Mouse (Mus musculus) forebrain, embryonic 11.5 days (tissue): ENCODE measurements around the gene Usp47. TPM values are rescaled to one million over a fixed set of nuclear protein-coding genes. Genes with fewer than 3 reads are reported as not detected.

Source experiments
- ATAC-seq: fragments of 200-750 bp; cut with Nextera tagmentation; replicated peaks from 2 replicates; pipeline ENCODE4 v1.8.0; 2017; ENCODE audit warnings: moderate TSS enrichment; ENCODE audit not compliant: low FRiP score
- DNase-seq: peaks from one replicate; pipeline ENCODE4 v3.0.0-alpha.2; 2017; ENCODE audit warnings: low spot score
- H3K27ac ChIP-seq: fragments of 300-500 bp; sonication (generic); 2 replicates; pipeline ENCODE4 v1.5.1; 2014; ENCODE audit warnings: low read depth, low read length
- H3K27me3 ChIP-seq: fragments of 300-500 bp; sonication (generic); 2 replicates; pipeline ENCODE4 v1.6.1; 2014; ENCODE audit warnings: mild to moderate bottlenecking, low read length, mixed read lengths; ENCODE audit not compliant: control insufficient read depth, insufficient read depth
- H3K36me3 ChIP-seq: fragments of 300-500 bp; sonication (generic); 2 replicates; pipeline ENCODE4 v1.6.1; 2014; ENCODE audit warnings: mild to moderate bottlenecking, low read length, moderate library complexity, mixed read lengths; ENCODE audit not compliant: control insufficient read depth, insufficient read depth
- H3K4me1 ChIP-seq: fragments of 300-500 bp; sonication (generic); replicated peaks from 2 replicates; pipeline ENCODE4 v1.6.1; 2014; ENCODE audit warnings: low read length, mixed read lengths; ENCODE audit not compliant: control insufficient read depth, insufficient read depth
- H3K4me2 ChIP-seq: fragments of 300-500 bp; sonication (generic); 2 replicates; pipeline ENCODE4 v1.6.1; 2014; ENCODE audit warnings: low read depth, mild to moderate bottlenecking, low read length, moderate library complexity, mixed read lengths; ENCODE audit not compliant: severe bottlenecking
- H3K4me3 ChIP-seq: fragments of 300-500 bp; sonication (generic); 2 replicates; pipeline ENCODE4 v1.5.1; 2014; ENCODE audit warnings: low read depth, low read length
- H3K9ac ChIP-seq: fragments of 300-500 bp; sonication (generic); 2 replicates; pipeline ENCODE4 v1.6.1; 2014; ENCODE audit warnings: low read length
- H3K9me3 ChIP-seq: fragments of 300-500 bp; sonication (generic); 2 replicates; pipeline ENCODE4 v1.6.1; 2016; ENCODE audit warnings: low read length, mixed read lengths; ENCODE audit not compliant: control insufficient read depth
- WGBS: fragments of 180-500 bp; shearing (Covaris S2); extraction: QIAGEN DNeasy Blood & Tissue Kit; methylation state at CpG from one replicate; pipeline ENCODE4 v1.1.7; 2014; 5-methylcytosine and 5-hydroxymethylcytosine counted together
- polyA plus RNA-seq: library from polyadenylated mRNA; unstranded; fragments of >200 nt; fragmentation: Nextera tagmentation; extraction: Ambion mirVana; gene quantifications from 2 replicates; pipeline ENCODE4 v1.2.1, GENCODE M21; 2014

Gene Usp47
- polyA plus RNA-seq, 1 experiment from 2014 or later = 114 TPM

- Histone ChIP-seq H3K27me3 (no peaks in the 10 kb centered on the region), H3K4me3 (peak overlapping the region; percentile 93), H3K27ac (peak overlapping the region; percentile 96), H3K9ac (peak overlapping the region; percentile 98), H3K36me3 (no peaks in the 10 kb centered on the region), H3K4me1 (peaks cover 7% of the 10 kb centered on the region; the same call in 1 of the 2 replicates), H3K4me2 (peak overlapping the region; percentile 71), H3K9me3 (no peaks in the 10 kb centered on the region)
- DNase-seq = no peak
- ATAC-seq = peak; percentile 76
- whole genome bisulfite sequencing = under 1% methylated on average over 58 of the region's 58 CpGs
These were observed 519 bp downstream of the Usp47 start for GRCm38 (mm10) chr7:112023601-112024445.

DNA sequence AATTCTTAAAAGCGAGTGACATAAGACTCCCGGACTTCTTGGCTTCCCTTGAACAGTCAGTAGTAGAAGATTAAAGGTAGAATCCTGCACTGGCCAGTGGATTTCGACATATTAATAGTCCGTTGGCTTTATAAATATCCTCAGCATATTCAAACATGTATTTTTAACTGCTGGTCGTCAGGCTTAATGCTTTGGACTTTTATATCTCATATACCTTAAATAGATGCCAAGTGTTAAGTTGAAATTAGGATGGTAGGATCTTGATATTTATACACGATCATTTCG lies 1.1 kb downstream of the Usp47 start:
- H3K9me3 ChIP-seq = no peaks in the 10 kb centered on the region
- H3K4me1 ChIP-seq = peaks cover 7% of the 10 kb centered on the region; the same call in 1 of the 2 replicates
- H3K36me3 ChIP-seq = no peaks in the 10 kb centered on the region
- H3K27ac ChIP-seq = no peak overlapping the region
- H3K9ac ChIP-seq = peak overlapping the region; percentile 98
- peak overlapping the region; percentile 71 for H3K4me2 ChIP-seq
- peak overlapping the region; percentile 93 for H3K4me3 ChIP-seq
- WGBS = 40% methylated on average over 7 of the region's 7 CpGs
- DNase-seq (no peak), ATAC-seq (no peak)
- H3K27me3 ChIP-seq = no peaks in the 10 kb centered on the region

DNA sequence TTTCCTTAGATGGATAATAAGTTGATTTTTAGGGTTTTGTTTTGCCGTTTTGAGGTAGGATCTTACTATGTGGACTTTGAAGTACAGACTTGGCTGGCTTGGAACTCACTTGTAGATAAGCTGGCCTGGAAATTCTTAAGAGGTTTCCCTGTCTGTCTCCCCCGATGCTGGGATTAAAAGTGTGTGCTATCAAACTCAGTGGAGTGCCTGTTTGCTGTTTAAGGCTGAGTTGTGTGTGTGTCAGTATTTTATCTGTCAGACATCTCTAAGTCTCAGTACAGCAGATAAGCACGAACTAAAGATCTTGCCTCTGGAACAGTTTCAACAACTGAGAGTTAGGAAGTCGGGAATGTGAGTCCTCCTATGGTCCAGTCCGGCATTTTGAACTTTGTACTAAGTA lies 1.6 kb downstream of the Usp47 start:
- DNase-seq = no peak
- 42% methylated on average over 5 of the region's 5 CpGs for WGBS

DNA sequence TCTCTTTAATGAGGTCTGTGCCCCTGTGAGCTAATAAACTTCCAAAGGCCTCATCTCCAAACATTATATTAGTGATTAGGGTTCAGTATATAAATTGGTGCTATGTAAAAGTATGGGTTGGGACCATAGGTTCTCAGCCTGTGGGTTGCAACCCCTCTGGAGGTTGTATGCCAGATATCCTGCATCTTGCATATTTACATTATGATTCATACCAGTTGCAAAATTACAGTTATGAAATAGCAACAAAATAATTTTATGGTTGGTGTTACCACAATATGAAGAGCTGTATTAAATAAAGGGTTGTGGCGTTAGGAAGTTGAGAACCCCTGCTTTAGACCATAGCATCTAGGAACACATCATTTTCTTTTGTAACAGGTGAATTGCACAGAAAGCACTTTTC lies 7.3 kb downstream of the Usp47 start:
- Histone ChIP-seq H3K9me3 (no peaks in the 10 kb centered on the region; the same call in 1 of the 2 replicates), H3K4me3 (no peak overlapping the region), H3K27ac (no peak overlapping the region), H3K4me2 (no peak overlapping the region), H3K36me3 (no peaks in the 10 kb centered on the region), H3K4me1 (peaks cover 3% of the 10 kb centered on the region; the same call in 1 of the 2 replicates), H3K27me3 (no peaks in the 10 kb centered on the region), H3K9ac (no peak overlapping the region)
- 89% methylated on average over 1 of the region's 1 CpGs for WGBS
- ATAC-seq (no peak), DNase-seq (no peak)

More for the DNA sequence above, 1.6 kb downstream of the Usp47 start:
- Histone ChIP-seq H3K4me1 (peaks cover 7% of the 10 kb centered on the region; the same call in 1 of the 2 replicates), H3K36me3 (no peaks in the 10 kb centered on the region), H3K27me3 (no peaks in the 10 kb centered on the region), H3K4me2 (peak overlapping the region; percentile 71), H3K27ac (no peak overlapping the region), H3K9me3 (no peaks in the 10 kb centered on the region), H3K4me3 (peak overlapping the region; percentile 93), H3K9ac (peak overlapping the region; percentile 49)
- no peak for ATAC-seq

GRCm38 (mm10) chr7:112035804-112036203 lies 12.5 kb downstream of the Usp47 start:
- H3K27me3 ChIP-seq = no peaks in the 10 kb centered on the region
- DNase-seq (no peak), ATAC-seq (no peak)
- WGBS = 72% methylated on average over 2 of the region's 2 CpGs
- no peak overlapping the region for H3K4me3 ChIP-seq
- H3K4me2 ChIP-seq = no peak overlapping the region
- no peak overlapping the region for H3K27ac ChIP-seq
- no peaks in the 10 kb centered on the region; the same call in 1 of the 2 replicates for H3K9me3 ChIP-seq
- H3K4me1 ChIP-seq = no peaks in the 10 kb centered on the region
- H3K36me3 ChIP-seq = no peaks in the 10 kb centered on the region
- H3K9ac ChIP-seq = no peak overlapping the region

DNA sequence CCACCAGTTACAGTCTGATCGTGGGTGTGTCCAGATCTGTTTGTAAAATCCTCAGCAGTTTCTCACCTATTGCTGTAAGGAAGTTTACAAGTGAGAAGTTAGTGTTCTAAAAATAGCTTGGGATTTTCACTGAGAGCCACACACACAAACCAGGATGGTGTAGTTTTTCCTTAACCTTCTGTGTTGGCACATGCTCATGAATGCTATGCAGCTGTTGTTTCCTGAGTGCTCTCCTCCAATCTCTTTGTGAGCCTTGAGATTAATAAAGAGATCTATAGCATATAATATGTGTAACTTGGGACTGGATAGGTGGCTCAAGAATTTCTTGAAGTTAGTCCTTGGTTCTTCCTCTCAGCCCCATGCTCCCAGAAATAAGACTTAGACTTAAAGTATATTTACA lies 13.3 kb downstream of the Usp47 start:
- H3K27ac ChIP-seq = no peak overlapping the region
- no peaks in the 10 kb centered on the region for H3K27me3 ChIP-seq
- no peak overlapping the region for H3K9ac ChIP-seq
- no peaks in the 10 kb centered on the region; the same call in 1 of the 2 replicates for H3K9me3 ChIP-seq
- no peak overlapping the region for H3K4me3 ChIP-seq
- no peaks in the 10 kb centered on the region for H3K4me1 ChIP-seq
- no peaks in the 10 kb centered on the region for H3K36me3 ChIP-seq
- 89% methylated on average over 1 of the region's 1 CpGs for WGBS
- DNase-seq = no peak
- no peak for ATAC-seq
- no peak overlapping the region for H3K4me2 ChIP-seq

DNA sequence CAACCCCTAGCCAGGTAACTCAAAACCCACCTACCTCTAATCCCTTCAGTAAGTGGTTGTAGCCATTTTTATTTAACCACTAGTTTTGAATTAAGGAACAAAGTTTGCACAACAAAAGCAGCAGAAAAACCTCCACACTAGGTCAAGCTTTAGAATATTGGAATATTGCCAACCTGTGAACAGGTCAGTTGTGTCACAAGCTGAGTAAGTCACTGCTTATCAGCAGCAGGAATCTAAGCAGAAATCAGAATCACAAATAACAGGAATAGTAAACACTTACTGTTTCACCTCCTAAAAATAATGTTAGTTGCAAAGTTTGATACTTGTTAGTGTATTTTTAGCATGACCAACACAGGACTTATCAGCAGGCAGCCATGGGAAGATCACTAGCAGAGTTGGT lies 17.0 kb downstream of the Usp47 start:
- ATAC-seq (no peak), DNase-seq (no peak)
- no peak overlapping the region for H3K4me3 ChIP-seq
- H3K9ac ChIP-seq = no peak overlapping the region
- H3K4me1 ChIP-seq = no peaks in the 10 kb centered on the region
- H3K27me3 ChIP-seq = no peaks in the 10 kb centered on the region
- H3K27ac ChIP-seq = no peak overlapping the region
- H3K4me2 ChIP-seq = no peak overlapping the region
- H3K36me3 ChIP-seq = no peaks in the 10 kb centered on the region
- H3K9me3 ChIP-seq = no peaks in the 10 kb centered on the region

GRCm38 (mm10) chr7:112042758-112043157 lies 19.5 kb downstream of the Usp47 start:
- Histone ChIP-seq H3K36me3 (no peaks in the 10 kb centered on the region), H3K4me3 (no peak overlapping the region), H3K9ac (no peak overlapping the region), H3K4me2 (no peak overlapping the region), H3K27ac (no peak overlapping the region), H3K4me1 (no peaks in the 10 kb centered on the region), H3K9me3 (no peaks in the 10 kb centered on the region), H3K27me3 (no peaks in the 10 kb centered on the region)
- no peak for ATAC-seq
- DNase-seq = no peak
- 87% methylated on average over 2 of the region's 2 CpGs for WGBS

DNA sequence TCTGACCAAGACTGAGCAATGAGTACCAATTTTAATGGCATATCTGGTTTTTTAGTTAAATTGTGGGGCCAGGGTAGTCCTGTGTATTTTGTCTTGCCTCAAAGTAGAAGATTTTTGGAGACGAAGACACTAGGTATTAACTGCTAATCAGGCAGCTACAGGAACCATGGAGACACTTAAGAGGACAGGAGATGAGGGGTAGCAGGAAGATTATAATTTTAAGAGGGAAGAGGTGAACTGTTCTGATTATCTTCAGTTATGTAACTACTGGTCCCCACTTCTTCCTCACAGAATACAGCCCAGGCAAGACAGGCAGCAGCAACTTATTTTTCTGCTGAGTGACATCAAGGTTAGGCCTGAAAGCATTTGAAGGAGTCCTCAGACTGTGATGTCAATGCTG lies 21.9 kb downstream of the Usp47 start:
- H3K36me3 ChIP-seq = no peaks in the 10 kb centered on the region
- H3K4me2 ChIP-seq = no peak overlapping the region
- no peaks in the 10 kb centered on the region for H3K27me3 ChIP-seq
- no peaks in the 10 kb centered on the region for H3K9me3 ChIP-seq
- H3K4me3 ChIP-seq = no peak overlapping the region
- DNase-seq (no peak), ATAC-seq (no peak)
- H3K4me1 ChIP-seq = no peaks in the 10 kb centered on the region
- H3K27ac ChIP-seq = no peak overlapping the region
- no peak overlapping the region for H3K9ac ChIP-seq
- 84% methylated on average over 1 of the region's 1 CpGs for WGBS
